Mouse (Mus musculus): ENCODE data around the gene Fbxw9.

The Fbxw9 gene

GRCm38 (mm10) chr8:85088771-85089170 is 28.9 kb downstream of the Fbxw9 start:
- DNase-seq, result no peak

DNA sequence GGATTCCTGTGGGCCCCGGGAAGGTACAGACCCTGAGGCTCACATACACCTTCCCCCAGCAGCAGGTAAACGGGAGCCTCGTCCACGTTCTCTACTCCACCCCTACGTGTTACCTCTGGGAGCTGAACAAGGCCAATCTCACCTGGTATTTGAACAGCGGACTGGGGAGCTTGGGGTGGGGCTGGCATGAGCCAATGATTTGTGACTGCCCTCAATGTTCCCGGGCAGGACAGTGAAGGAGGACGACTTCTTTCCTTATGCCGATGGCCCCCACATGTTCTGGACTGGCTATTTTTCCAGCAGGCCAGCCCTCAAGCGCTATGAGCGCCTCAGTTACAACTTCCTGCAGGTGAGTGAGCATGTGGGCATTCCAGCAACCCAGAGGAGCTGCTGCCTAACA is 31.0 kb downstream of the Fbxw9 start:
- no peak for DNase-seq

DNA sequence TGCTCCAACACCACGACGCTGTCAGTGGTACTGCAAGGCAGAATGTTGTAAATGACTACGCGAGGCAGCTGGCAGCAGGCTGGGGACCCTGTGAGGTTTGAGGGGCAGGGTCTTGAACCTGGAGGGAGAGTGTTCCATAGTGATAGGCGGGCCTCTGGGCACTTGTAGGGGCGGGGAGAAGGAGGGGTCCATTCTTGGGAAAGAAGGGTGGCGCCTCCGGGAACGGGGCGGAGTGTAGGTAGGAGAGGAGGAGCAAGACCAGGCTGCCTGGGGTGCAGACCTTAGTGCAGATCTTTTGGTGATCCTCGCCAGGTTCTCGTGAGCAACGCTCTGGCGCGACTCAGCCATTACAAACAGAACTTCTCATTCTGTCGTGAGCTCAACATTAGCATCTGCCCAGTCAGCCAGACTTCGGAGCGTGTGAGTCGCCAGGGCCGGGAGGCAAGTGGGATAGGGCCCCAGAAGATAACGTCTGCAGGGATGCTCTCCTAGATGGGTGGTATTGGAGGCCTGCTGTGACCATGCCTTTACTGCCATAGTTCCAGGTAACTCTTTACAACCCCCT is 31.8 kb downstream of the Fbxw9 start:
- DNase-seq, result no peak

GRCm38 (mm10) chr8:85095051-85095450 is 35.2 kb downstream of the Fbxw9 start:
- DNase-seq, result no peak

GRCm38 (mm10) chr8:85095566-85095965 is 35.7 kb downstream of the Fbxw9 start:
- DNase-seq, result no peak

DNA sequence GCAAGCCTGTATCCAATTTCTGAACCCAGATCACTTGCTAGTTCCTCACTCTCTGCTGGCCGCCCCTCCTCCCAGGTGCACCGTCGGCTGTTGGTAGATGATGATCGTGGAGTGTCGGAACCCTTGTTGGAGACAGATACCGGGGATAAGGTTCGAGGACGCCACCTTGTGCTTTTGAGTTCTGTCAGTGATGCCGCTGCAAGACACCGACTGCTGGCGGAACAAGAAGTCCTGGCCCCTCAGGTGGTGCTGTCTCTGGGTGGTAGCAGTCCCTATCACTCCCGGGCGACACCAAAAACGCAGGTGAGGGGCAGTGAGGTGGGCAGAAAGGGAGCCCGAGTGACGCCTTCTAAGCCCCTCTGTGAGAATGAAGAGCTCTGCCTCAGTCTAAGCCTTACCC is 36.3 kb downstream of the Fbxw9 start:
- DNase-seq, result no peak

DNA sequence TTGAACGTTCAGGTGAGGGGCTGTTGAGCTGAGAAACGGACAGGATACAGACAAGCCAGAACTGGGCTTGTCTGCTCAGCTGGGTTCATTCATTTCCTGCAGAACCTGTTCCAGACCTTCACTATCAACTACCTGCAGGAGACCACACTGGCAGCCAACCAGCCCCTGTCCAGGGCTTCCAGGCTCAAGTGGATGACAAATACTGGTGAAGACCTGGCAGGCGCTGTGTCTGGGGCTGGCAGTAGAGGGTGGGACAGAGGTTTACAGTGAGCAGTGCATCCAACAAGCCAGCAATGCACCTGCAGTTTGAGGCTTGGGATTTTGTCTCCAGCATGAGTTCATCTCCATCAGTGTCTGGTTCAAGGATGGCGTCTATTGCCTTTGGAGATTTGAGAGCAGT is 37.0 kb downstream of the Fbxw9 start:
- no peak for DNase-seq

- no peak for DNase-seq
Observed at GRCm38 (mm10) chr8:85100076-85100665, 40.3 kb downstream of the Fbxw9 start.

DNA sequence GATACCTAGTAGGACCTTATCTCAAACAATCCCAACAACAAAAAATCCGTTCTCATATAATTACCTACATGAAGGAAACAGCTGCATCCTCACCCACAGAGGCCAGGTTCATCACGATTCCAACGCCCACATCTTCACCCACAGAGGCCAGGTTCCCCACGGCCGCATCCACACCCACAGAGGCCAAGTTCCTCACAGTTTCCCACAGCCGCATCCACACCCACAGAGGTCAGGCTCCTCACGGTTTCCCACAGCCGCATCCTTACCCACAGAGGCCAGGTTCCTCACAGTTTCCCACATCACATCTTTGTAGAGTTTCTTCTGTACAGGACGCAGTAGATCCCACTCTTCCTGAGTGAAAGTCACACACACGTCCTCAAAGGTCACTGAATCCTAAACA is 53.4 kb downstream of the Fbxw9 start:
- DNase-seq, result no peak

DNA sequence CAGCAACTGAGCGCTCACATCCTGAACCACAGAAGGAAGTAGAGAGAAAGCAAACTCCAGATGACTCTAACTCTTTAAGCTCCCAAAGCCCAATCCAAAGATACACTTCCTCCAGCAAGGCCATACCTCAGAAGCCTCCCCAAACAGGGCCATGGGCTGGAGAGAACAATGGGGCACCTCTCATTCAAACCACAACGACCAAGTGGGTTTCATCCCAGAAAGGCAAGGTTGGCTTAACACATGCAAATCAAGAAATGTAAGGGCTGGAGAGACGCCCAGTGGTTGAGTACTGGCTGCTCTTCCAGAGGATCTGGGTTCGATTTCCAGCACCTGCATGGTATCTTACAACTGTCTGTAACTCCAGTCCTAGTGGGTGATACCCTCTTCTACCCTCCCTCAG is 55.6 kb downstream of the Fbxw9 start:
- no peak for DNase-seq

Data from lung, adult 18-20 months (tissue).